Mouse (Mus musculus): Measurements from ENCODE around the gene Bbip1.

DNA sequence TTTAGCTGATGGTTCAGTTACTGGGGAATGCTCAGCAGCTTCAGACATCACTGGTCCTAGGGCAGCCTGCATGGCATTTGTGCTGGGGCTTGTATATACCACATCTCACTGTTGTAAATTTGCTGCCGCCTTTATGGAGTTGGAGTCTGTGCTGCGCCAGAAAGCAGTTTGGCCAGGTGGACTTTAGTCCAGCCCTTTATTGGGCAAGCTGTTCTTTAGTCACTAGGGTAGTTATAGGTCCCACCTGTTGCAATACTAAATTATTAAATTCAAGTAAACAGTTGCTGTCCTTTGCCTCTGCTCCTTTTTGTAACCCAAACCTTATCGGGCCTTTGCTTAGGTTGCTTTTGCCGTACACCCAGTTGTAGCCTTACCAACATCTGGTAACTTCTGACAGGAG, 29.5 kb downstream of the Bbip1 start:
- TF ChIP-seq CTCF (IDR thresholded peaks at IDR 0.05; ENCODE audit: control insufficient read depth, insufficient read depth, insufficient read length) (no peak), MAX (IDR thresholded peaks at IDR 0.05) (no peak), USF1 (IDR thresholded peaks at IDR 0.05; ENCODE audit: low read depth) (no peak), MYOG (IDR thresholded peaks at IDR 0.05; ENCODE audit: control insufficient read depth, extremely low read depth, insufficient read length) (no peak)
